Mouse (Mus musculus) adrenal gland, postnatal 10 days (tissue): ENCODE results near the gene Manba. TPM values are rescaled to one million over a fixed set of nuclear protein-coding genes. Genes with fewer than 3 reads are reported as not detected.

Experiments used
- DNase-seq: peaks from one replicate; pipeline ENCODE4 v3.0.0; 2021; ENCODE audit warnings: mixed read lengths
- total RNA-seq, 2 experiments: library from RNA; stranded (reverse); gene quantifications; 2 replicates each; pipeline ENCODE4 v1.2.3; 2021

Manba gene
- total RNA-seq, 2 experiments from 2014 or later: 12.9 to 18.6 TPM

DNA sequence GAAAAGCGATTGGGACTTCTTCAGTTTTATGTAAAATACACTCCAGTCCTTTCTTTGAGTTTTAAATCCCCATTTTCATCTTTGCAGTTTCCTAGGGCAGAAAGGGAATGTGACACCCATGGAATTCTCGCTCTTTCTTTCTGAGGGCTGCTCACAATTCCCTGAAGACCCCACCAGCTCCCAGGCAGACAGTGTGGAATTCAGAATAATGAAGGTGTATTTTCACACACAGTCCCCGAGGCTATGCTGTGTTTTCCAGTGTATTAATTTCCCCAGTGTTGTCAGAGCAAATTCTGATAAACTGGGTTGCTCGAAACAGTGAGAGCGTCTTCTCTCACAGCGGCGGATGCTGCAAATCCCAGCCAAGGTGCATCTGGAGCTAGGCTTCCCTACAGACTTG lies 44.3 kb downstream of the Manba start:
- no peak for DNase-seq

DNA sequence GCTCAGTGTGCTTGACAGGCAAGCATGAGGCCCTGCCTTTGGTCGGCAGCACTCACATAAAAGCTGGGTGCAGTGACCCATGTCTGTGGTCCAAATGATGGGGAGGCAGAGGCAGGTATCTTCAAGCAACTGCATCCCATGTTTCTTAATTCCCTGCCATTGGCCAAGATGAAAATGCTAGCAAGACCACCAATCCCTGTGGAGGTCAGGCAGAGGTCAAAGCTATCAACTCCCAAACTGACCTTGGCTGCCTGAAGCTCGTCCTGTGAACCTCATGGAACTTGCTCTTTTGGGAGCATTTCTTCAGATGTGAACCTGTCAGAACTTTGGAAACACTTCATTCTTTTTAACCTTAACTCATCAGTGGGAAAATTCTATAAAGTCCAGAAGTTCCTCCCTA lies 46.4 kb downstream of the Manba start:
- no peak for DNase-seq

DNA sequence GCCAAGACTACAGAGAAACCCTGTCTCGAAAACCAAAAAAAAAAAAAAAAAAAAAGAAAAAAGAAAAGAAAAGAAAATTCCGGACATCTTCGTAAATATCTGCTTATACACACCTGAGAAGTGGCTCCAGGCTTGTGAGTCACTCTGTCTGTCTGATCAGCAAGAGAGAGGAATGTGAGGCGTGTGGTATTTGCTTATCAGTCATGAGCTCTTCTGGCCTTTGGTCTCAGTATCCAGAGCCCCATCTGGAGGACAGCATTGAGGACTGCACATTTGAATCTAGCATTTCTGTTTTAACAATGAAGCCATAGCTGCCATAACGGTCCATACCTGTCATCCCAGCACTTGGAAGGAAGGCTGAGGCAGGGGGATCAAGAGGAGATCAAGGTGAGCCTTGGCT lies 48.7 kb downstream of the Manba start:
- no peak for DNase-seq

DNA sequence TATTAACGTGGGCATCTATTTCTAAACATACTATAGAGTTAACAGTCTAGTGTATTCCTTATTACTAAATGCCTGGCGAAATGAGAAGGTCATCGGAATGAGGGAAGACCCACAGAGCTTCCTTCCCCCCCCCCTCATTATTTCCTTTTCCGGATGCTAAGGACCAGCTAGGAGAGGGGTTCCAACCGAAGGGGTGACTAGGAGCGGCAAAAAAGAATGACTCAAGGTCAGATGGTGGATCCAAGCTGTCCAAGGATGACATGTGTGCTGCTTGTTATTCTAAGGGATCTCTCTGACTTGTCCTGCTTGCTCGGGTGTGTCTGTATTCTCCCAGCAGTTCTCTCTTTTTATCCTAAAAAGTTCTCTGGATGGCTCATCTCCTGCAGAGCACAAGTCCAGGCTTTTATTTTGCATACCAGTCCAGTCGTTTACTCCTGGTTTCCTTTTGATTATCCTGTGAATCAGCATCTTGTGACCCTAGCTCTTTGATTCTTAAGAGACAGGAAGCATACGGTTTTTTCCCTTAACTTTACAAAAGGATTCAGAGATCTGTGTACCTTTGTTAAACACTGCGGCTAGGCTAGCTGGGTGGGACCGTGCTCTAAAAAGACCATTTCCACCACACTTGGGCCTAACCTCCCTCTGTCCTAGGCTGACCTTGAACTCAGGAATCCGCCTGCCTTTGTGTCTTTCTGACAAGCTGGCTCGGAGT lies 61.0 kb downstream of the Manba start:
- no peak for DNase-seq

GRCm38 (mm10) chr3:135547298-135547697 lies 61.9 kb downstream of the Manba start:
- DNase-seq: no peak

GRCm38 (mm10) chr3:135552874-135553273 lies 67.5 kb downstream of the Manba start:
- DNase-seq: no peak

DNA sequence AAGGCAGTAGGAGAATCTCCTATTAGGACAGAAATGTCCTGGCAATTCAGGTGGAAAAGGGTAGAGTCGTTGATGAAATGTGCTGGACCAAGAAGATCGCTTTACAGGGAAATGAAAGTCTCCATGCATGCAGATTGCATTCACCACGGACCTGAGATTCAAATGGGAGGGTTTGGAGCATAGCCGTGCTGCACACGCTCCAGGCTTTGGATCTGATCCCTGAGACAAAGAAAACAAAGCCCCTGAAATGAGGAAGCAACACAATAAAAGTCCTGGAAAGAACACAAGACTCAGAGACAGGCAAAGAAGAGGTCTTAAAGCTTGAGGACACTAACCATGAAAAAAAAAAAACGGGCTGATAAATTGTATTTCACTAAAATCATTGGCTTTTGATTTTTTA lies 69.8 kb downstream of the Manba start:
- no peak for DNase-seq

DNA sequence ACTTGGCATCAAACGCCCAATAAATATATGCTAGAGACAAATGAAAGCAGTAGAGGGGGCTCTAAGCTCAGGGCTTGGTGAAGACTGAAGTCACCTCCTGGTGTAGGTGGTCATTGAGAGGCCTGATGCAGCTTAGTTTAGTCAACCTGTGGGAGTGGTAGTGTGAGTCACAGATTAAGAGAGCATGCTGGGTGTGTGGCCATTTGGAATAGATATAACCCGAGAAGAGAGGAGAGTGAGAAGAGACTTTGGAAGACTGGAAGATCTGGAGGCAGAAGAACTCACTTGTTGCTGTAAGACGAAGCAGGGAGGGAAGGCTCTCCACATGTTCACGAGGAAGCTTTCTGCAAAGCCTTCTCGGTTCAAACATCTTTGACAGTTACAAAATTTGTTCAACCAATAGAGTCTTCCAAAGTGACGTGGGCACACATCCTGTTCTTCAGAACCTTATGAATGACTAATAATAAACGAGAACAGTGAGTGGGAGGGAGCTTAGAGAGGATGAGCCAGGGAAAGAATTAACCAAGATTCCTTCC lies 70.7 kb downstream of the Manba start:
- no peak for DNase-seq

DNA sequence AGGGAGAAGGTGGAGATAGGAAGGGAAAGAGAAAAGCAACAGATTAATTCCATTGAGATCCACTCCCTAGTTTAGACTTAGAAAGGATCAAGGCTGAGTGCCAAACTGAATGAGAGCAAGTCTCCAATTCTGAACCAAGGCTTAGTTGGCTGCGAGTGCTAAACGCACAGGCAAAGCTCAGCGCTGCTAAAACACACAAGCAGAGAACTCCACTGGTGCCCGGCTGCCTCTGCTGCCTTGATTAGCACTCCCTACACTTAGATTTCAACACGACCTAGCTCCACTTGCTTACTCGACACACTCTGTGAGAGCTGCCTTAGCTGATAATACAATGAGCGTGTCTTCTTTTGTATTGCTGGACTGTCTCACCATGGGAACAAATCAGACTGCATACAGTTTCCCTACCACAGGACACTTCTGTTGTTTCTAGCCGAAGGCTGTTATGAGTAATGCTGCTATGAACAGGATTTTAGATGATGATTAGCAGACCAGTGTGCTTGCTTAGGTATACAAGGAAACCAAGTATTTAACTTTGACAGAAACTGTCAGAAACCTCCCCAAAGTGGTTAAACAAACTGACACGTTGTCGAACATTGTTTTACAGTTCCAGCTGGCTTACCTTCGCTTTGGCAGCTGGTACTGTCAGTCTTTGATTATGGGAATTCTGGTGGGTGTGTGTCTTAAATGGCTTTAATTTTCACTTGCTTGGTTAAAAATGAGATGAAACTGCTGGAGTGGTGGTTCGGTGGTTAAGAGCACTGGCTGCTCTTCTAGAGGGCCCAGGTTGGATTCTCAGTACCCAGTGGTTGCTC lies 71.6 kb downstream of the Manba start:
- no peak for DNase-seq

DNA sequence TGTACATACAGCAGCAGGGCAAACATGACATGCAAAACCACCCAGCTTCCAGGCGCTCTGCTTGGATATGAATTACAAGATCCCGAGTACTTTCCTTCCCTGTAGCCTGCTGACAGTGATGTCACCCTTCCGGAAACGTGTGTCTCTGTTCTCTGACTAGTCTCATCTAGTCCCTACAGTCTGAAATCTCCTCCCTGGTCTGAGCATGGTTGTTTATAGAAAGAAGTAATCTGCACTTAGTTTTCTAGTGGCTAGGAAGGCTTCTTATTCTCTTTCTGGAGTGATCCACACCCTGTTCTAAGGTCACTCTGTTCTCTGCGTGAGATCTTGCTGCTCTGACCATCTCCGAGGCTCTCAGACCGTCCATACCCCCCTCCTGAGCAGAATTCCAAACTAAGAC lies 76.6 kb downstream of the Manba start:
- no peak for DNase-seq

DNA sequence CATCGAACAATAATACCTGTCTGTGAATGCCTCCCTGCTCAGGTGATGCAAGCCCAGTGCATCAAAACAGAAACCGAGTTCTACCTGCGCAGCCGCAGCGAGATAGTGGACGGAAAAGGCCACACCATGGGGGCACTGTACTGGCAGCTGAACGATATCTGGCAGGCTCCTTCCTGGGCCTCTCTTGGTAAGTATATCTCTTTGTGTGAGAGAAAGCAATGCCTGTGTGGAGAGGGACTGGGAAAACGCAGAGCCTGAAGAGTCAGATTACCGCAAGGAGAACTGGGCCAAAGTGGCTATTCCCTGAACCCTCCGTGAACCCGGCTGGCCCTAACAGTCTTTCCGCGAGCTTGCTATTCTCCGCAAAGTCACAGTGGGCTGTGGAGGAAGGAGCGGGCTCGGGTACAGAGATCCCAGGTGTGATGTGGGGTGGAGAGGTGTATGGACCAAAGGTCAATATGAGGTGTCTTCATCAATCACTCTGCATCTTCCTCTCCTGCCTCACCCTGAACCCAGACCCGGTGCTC lies 77.8 kb downstream of the Manba start:
- no peak for DNase-seq

DNA sequence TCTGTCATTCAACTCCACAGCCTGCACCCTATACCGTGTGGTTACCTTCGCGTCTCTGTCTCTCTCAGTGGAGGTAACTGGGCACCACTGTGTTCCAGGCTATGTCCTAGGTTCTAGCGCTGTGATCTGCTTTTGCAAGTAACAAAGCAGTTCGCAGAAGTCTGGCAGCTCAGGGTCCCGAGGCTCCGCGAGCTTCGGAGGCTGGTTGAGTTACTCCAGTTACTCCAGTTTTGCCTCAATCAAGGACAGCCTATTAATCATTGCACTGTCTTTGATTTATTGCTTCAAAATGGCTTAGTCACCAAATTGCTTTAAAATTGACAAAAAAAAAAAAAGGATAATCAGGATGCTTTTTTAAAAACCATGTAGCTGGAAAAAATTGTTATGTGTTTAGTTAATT lies 79.3 kb downstream of the Manba start:
- no peak for DNase-seq

- DNase-seq: no peak
Observed at GRCm38 (mm10) chr3:135565306-135565705, 79.9 kb downstream of the Manba start.

DNA sequence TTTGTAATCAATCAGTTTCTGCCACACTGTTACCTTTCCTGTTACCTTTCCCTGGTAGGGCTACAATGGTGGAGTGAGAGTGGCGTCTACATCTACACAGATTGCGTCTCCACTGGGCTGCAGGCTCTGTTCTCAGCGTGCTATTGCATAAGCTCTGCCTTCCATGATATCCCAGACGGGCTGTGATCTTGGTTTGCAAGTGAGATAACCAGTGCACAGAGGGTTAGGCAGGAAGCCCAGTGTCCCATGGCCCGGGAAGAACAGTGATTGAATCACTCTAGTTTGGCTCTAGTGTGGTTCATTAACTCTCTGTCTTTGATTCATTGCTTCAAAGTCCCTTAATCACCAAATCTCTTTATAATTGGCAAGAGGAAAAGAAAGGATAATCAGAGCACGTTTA lies 82.5 kb downstream of the Manba start:
- no peak for DNase-seq

DNA sequence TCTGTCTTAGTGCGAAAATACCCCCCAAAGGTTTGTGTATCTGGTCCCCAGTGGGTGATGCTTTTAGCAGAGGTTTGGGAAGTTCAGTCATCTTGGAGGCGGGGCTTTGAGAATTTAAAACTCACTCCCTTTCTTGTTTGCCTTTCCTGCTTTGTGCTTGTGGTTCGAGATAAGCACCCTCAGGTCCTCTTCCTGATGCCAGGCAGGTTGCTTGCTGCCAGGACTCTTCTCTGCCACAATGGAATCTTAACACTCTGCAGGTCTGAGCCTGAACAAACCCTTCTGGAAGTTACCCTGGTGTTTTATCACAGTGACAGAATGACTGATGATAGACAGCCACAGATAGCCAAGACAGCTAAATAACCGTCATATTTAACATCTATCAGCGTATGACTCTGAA lies 83.2 kb downstream of the Manba start:
- DNase-seq: no peak

DNA sequence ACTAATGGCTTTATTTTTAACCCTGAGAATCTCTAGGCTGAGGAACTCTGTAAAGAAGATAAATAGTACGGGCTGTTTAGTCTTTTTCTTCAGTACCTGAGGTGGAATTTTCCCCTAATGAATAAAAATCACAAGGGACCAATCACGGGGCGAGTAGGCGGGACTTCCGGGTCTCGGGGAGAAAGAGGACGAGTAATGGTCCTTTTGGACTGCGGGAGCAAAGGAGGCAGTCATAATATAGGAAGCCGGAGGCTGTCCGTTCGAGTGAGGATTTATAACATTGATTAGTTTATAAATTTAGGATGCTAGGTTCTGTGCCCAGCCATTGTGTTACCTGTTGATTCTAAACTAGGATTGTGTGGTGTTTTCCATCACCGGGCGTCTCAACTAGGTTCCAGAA lies 86.1 kb downstream of the Manba start:
- no peak for DNase-seq

DNA sequence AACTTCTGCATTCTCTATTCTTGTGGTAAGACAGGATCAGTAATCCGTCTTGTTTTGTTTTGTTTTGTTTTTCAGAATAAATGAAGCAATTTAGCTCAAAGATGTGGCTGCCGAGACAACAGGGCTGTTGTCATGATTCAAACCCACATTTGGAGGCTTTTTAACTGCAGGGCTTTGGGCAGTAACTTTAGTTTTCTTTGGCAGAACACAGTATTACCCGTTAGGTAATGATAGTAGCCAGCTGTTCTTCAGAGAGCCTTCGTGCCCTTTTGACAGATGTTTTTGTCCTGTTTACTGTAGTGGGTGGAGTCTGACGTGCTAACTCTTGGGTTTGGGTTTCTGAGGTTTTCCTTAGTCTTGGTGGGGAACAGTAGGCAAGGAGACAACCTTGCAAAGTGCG lies 87.6 kb downstream of the Manba start:
- no peak for DNase-seq

DNA sequence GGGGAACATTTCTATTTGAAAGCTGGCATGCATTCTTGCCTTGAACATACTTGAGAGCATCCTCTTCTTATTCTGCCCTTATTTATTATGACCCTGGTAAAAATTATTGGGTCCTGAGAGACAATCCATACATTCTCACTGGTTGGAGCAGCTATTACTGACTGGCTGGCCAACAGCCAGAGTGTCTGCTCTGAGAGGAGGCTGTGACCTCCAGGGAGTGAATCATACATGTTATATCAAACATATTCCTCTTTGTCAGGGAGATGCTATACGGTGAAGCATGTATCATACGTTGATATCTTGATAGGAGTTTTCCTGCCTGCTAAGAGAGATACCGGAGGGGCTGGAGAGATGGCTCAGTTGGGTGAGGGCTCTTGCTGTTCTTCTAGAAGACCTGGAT lies 89.7 kb downstream of the Manba start:
- DNase-seq: peak; percentile 45

- no peak for DNase-seq
Observed at GRCm38 (mm10) chr3:135578588-135579140, 93.3 kb downstream of the Manba start.

DNA sequence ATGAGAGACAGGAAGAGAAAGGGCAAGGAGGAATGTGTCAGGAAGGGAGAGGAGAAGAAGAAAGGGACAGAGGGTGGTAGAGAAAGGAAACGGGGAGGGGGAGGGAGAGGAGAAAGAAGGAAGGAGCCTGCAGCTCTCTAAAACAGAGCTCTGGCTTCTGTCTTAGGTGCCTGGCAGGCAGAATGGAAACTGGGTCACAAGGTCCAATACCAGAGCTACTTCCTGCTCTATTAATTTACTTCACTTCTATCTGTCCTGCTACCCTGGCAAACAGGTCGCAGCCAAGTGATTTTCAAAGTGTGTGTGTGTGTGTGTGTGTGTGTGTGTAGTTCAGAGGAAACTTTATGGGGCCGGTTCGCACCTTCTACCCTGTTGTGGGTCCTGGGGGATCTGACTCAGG lies 93.8 kb downstream of the Manba start:
- no peak for DNase-seq

DNA sequence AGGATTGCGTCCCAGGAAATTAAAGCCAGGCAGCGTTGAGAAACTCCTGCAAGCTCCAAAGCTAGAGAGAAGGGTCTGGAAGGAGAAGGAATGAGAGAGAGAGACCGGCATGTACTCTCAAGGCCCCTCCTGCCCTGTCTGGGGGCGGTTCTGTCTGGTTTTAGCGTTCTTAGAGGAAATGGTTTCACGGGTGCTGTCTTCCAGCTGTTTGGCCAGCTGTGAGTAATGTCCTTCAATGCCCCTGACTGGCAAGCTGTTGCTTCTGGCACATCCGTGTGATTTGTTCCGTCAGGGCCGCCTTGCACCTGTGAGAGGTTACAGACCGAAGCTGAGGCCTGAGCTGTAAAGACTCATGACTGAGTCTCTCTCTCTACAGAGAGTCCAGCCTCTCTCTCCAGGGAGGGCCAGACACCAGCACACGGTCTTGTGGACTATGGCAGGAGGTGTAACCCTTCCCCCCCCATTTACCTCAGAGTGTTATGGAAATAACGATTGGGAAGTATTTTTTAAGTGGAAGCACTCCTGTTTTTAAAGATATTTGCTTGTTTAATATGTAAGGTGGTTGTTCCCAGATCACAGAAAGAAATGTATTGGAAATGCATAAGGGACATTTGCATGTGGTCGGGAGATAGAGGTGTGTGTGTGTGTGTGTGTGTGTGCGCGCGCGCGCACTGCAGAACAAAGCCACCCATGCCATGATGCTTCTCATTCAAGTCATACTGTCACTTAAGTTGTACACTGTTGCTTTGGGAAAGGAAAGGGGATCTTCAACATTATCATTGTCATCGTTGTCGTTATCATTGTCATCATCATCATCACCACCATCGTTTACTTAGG lies 95.2 kb downstream of the Manba start:
- no peak for DNase-seq

DNA sequence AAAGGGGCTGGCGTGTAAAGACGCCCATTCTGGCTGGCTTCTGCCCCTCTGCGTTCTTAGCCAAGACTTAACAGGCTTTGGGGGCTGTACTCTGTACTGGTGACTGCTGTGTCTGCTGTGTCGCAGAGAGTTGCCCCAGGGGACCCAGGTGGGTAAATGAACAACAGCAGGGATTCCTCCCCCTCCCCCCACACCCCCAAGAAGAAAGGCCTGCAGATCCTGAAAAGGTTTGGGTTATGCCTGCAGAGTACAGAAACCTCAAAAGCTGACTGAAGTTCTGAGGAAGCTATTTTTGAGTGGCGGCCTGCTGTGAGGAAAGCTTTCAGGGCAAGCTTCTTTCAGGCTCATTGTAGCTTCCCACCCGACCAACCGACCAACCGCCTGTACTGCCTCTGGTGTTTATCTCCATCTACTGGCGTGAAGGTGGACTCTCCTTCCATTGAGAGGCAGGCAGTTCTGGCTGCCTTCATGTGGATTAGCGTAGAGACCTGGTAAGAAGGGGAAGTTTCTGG lies 96.3 kb downstream of the Manba start:
- no peak for DNase-seq
